Mouse (Mus musculus): ENCODE measurements around the gene Apobec2.
A peak's percentile ranks its signal among the peaks of the same experiment; 100 is the strongest.

Gene Apobec2

DNA sequence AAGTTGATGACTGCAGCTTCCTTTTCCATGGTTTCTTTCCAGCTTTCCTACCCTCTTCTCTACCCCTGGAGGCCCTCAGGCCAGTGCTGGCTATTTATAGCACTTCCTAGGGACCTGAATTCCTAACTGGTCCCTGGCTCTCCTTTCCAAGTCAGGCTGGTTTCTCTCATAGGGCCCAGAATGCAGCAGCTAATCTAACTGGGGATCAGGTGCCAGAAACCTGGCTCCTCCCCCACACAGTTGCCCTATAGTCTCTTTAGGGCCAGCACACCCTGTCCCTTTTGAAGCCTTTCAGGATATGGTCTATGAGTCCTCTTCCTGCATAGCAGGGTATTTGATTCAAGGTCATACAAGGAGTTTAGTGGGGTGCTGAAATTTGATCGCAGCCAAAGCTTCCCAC is 3.8 kb upstream of the Apobec2 start:
- no peak for DNase-seq

DNA sequence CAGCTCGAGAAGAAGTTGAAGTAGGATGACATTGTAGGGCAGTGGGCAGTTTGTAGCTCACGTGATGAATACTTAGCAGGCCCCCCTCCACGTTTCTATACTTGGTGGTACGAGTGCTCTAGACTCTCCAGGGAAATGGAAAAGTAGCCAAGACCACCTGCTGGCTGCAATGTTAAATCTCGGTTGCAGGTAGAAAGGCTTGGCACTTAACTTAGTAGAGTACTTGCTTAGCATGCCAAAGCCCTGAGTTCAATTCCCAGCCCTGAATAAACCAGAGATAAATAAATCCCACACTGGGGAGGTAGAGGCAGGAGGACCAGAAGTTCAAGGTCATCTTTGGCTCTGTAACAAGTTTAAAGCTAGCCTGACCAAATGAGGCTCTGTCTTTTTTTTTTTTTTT is 1.7 kb upstream of the Apobec2 start:
- no peak for DNase-seq

DNA sequence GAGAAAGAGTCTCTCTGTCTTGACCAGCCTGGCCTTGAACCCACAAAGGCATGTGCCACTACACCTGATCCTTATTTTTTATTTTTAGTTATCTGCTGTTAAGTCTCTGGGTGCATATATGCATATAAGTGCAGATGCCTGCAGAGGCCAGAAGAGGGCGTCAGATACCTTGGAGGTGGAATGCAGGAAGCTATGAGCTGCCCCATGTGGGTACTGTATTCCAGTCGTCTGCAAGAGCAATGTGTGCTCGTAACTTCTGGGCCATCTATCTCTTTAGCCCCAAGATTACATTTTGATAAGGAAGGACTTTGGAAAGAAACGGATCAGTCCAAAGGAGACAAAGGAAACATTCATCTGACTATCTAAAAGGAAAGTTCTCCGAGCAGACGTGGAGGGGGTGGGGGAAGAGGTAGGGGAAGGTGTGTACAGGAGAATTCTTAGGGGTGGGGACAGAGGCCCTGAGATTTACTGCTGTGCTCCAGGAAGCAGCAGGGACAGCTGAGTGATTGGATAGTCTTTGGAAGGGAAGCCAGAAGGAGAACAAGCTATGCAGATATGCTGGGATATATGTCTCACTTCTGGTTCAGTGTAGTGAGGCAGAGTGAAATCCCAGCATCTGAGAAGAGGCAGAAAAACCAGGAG is 1.1 kb upstream of the Apobec2 start:
- peak; percentile 45 for DNase-seq

DNA sequence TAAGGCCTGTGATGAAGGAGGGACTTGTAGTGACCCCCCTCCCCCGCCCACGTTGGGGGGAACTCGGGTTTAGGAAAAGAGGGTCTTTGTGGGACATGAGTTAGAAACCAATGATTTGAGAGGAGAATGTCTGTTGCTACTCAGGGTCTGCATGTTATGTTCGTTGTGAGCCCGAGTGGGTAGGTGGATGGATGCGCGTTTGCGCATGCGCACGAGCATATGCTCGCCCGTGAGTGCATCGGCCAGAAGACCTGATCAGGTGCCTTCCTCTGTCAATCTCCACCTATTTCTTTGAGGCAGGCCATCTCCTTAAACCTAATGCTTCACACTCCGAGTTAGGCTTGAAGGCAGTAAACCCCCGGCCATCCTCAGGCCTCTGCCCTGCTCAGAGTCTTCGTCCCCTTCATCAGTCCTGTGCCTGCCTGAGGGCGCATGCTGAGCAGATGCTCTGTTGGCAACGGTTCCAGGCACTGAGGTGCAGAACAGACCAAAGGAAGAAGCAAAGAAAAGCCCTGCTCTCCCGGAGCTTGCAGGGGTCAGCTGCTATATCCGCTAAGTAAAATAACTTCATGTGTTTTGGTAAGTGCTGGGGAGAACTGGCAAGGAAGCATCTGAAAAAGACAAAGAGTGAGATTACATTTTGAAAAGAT is 401 bp upstream of the Apobec2 start:
- no peak for DNase-seq

DNA sequence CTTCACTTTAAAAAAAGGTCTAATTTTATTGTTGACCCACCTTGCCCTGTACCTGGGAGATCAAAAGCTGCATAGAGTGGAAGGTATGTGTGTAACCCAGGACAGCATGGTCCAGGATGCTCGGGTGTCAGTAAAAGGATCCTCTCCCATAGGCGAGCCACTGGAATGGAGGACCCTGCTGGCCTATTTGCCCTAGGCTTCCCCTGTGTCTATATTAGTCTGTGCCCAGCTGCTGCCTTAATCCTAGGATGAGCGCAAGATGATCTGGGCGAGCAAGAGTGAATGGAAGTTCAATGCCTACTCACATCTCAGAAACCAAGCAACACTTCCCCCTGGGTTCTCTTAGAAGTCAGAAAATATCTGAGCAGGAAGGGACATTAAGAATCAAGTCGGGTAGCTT is 1.7 kb downstream of the Apobec2 start:
- no peak for DNase-seq

DNA sequence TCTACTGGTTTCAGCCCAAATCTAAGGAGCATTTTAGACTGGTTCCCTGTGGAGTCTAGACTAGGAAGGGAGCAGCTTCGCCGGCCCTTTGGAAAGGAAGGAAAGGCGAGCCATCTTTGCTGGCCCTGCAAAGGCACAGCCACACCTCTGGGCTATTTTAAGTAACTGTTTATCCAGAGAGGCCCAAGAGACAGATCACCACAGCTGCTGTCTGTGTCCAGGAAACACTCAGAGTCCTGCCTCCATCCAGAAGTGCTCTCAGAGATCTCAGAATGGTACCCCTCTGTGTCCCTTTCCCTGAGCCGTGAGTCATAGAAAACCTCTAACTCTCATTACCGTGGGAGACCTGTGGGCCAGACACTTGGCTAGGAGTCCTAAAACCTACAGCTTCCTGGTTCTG is 2.3 kb downstream of the Apobec2 start:
- no peak for DNase-seq

DNA sequence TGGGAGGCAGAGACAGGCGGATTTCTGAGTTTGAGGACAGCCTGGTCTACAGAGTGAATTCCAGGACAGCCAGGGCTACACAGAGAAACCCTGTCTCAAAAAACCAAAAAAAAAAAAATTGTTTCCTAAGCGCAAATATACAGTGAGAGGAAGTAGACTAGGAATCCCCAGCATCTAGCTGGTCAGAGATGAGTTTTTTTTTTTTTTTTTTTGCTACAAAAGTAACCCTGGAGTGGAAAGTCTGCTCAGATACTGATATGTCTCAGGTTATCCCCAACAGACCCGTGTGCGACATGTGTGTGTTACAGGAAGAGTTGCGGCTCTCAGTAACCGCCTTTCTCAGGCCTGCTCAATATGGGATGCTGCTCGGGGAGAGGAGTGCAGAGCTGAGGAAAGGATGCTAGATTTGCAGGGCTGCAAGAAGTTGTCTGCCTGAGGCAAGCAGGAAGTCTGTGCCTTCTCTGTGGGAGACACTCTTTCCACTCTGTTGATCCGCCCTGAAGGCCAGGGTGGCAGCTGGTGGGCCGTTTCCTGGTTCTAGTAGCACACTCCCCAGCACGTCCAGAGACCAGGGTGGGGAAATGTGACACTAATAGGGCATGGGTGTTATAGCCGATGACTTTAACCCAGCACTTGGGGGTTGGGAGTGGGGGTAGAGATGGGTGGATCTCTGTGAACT is 4.7 kb downstream of the Apobec2 start:
- DNase-seq, result no peak

DNA sequence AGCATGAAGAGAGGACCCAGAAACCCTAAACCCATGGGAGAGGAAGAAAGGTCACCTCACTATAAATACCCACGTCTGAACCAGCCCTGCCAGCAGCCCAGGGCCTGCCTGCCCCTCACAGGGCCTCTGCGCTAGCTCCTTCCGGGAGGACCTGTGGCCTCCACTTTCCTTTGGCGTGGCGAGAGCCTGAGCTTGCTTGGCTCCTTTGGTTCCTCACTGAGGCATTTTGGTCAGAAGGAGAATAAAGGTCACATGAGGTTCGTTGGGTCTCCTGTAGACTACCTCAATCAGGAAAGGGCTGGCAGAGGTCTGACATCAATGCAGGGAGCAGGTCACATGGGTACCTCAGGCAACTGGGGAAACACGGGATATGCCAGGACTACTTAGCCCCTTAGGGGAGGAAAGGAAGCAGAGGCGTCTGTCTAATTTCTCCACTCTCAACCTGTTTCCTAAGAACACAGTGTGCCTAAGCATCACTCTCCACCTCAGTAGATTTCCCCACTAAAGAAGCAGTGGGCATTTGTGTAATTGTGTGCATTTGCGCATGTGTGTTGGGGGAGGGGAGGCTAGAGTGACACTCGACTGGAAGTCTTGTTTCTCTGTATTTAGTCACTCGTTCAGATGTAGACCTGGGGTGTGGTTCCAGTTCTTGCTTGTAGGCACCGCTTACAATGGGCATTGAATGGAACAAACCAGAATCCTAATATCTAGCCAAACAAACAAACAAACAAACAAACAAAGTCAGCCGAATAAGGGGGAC is 5.6 kb downstream of the Apobec2 start:
- DNase-seq, result no peak

DNA sequence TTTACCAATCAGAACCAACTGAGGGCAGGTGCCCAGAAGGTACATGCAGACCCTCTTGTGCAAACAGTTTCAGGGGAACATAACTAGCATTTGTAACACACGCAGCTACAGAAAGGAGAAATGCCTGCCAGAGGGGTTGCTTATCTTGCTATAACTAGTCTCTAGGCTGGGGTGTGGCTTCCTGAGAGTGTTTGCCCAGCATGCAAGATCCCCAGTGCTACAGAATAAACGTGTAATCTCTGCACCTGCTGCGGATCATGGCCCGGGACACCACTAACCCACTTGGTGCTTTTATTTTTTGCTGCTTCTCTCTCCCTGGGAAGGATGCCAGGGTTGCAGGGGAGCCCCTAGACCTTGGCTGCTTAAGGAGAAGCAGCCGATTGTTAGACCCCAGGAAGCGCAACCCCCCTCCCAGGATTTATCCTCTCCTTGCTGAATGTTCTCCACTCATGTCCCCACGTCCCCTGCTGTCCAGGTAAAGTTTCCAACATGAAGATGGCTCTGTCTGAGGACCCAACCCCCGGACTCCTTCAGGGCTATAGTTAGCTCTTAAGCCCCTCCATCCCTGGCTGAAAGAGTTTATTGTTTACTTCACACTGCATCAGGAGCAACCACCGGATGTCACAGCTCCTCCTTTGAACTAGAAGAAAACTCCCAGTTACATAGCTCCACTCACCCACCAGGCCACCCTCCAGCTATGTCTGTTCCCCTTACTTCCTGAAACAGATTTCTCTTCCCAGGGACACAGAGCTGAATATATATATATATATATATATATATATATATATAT is 6.7 kb downstream of the Apobec2 start:
- peak; percentile 51 for DNase-seq

DNA sequence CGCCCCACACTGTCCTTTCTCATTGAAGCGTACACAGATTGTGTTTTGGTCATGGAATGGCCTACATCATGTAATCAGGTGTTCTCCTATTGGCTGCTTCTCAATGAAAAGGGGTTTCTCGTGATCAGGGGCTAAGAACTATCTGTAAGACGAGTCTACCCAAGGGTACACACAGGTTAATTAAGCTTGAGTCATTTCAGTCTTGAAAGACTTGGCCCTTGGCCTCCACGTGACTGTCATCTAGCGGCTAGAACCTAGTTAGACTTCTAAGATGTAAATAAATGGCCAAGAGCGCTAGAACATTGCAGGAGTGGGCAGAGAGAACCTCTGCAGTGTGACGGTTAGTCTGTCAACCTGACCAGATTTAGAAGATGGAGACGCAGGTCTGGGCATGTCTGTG is 8.5 kb downstream of the Apobec2 start:
- DNase-seq, result no peak

DNA sequence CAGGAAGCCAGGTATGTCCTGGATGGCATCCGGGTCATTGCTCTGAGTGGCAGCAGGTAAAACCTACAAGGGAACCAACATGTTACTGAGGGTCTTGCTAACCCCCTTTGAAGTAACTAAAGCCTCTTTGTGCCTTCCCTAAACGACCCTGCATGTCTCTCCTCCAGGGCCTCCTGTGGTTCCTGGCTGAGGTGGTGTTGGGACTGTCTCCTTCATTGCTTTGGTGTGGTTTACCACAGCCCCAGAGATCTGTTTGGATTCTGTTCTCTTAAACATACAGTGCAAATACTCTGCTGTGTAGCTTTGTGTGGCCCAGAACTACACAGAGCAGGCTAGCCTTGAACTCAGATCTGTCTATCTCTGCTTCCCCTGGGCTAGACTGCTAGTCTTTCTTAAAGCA is 13.2 kb downstream of the Apobec2 start:
- no peak for DNase-seq

DNA sequence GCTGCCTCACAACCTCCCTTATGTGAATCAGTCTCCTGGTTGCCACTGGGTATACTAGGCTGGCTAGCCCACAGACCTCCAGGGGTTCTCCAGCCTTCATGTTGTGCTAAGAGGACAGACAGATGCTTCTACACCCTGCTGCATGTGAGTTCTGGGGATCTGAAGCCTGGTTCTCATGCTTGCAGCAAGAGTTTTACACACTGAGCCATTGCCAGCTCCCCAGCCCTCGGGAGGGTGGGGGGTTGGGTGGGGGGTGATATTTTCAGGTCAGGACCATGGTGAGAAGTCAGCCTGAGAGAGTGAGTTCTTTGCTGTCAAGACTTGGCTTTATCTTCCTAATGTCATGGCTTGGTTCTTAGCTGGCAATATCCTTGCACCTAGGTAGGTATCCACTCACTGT is 13.9 kb downstream of the Apobec2 start:
- no peak for DNase-seq

DNA sequence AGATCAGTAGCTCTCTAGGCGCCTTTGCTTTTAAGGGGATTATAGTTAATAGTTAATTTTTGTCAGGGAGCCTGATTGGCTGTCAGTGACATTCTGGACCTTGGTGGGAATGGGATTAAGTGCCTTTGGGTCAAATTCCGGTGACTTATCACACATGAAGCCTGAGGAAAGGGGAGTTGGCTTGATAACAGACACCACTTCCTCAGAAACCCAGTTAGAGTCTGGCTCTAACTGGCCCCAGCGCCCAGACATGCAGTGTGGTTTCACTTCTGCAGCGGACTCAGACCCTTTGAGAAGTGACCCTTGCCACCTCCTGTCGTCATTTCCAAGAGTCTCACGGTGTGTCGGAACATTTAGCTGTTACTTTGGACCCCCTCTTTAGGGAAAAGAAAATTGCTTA is 14.6 kb downstream of the Apobec2 start:
- DNase-seq, result peak; percentile 46

DNA sequence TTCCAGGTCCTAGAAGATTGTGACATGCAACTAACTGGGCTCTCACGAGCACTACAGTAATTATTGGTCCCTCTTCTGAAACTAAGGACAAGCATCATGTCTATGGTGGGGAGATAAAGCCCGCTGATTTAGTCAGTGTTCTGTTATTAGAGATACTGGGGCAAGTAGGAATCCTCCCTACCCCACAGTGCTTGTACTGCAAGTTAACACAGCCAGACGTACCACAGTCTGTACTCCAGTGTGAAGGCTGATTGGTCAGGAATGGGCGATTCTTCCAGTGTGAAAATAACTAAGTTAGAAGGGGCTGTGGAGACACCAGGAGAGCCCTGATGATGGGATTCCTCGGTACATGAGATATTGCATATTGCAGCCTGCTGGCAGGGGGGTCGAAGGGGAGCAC is 15.2 kb downstream of the Apobec2 start:
- no peak for DNase-seq

DNA sequence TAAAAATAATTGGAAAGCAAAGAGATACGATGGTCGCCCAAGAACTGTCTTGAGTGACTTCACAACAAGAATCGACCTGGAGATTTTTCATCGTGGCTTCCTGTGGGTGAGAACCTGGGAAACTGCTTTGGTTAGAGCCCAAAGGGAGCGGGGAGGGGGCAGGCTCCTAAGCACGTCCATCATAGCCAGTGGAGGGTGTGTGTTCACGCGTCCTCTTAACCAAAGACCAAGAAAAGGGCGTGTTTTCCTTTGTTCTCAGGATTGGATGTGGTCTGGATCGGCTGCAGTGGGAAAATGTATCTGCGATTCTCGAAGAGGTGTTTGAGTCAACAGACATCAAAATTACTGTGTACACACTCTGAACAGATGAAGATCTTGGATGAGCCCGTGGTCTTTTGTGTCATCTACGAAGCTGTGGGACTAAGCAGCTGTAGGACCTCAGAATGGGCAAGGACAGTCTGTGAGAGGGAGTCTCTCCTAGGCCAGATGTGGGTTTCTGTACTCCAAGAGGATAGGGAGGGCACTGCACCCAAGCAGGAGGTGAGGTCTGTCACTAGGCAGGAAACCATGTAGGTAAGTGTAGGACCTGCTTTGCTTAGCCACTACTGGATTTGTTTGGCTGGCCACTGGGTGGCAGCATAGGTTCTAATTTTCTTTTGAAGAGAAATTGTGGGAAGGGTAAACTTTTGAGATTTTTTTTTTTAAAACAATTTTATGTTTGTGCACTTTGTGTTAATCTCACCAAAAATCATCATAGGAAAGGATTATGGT is 16.1 kb downstream of the Apobec2 start:
- DNase-seq, result peak; percentile 76

DNA sequence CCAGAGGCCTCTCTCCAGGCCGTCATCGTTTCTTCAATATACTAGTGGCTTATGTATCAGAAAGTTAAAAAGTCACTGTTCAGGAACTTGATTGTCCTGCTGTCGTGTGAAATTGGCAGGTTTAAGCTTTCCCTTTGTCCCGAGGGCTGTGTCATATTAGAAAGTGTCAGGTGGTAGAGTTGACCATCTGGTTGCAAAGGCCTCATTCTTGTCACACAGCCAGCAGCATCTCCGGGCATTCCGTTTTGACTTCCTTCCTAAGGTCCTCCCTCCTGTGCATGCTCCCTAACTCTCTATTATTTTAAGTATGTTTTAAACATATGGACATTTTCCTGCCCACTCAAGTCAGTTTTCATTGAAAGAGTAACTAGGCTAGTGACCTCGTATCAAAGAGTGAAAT is 16.7 kb downstream of the Apobec2 start:
- no peak for DNase-seq

DNA sequence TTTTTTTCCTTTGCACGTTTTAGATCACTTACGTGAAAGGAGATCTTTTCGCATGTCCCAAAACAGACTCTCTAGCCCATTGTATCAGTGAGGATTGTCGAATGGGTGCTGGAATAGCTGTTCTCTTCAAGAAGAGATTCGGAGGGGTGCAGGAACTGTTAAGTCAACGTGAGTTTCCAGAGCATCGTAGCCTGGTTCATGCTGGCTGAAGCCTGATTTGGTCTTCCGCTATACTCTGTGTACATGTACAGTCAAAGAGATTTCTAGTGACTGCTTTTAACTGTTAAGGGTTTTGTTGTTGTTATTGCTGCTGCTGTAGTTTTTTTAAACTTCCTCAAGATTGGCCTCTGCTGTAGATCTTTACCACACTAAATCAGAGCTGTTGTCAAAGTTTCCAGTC is 21.5 kb downstream of the Apobec2 start:
- DNase-seq, result no peak

DNA sequence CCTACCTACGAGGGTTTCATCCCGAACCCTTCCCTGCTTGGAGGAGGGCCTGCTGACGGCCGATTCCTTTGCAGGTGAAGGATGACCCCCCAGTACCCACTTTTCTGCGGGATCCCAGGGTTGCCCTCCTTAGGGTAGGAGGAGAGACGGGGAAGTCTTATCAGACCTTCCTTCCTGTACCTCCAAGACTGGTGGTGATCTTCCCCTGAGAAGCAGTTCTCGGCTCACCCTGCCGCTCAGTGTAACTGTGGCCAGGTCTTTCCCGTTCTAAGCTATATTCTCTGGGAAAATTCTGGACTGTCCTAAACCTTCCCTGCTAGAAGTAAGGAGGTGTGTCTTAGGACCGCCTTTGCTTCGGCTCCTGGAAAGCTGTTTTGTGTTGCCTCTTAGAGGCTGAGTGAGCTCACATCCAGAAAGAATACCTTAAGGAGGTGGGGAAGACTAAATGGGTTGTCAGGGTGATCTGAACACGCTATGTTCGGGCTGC is 22.4 kb downstream of the Apobec2 start:
- peak; percentile 61 for DNase-seq

DNA sequence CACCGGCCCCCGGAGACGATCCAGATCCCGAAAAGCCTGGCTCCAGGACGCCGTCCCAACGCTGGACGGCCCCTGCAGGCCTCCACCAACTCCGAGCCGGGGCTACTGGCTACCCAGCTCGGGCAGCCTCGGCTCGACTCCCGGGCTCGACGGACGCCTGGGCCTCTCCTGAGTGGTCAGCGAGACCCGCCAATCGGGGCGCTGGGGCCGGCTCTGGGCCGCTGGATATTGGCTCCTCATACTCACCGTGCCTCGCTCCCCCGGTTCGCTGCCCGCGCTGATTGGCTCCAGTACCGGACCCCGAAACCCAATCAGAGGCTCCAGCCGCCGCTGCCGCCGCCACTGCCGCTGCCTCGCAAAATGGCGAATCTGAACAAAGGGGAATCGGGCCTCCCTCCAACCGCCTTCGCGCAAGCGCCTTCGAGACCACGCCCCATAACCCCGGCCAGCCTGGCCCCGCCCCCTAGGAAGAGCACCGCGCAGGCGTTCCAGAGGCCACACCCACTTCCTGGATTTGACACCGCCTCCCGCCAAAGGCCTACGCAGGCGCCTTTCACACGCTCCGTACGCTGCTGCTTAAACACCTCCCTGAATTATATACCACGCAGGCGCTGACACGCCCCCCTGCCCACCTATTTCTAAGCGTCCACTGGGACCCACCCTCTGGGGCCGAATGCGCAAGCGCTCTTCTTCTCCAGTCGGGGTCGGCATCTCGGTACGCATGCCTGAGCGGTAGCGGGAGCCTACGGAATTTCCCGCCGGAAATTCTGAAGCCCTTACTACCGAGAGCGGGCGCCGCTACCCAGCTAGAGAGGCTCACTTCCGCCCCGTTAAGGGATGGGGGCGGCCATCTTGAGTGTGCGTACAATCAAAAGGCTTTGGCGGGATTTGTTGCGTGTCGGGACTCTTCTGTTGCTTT is 23.1 kb downstream of the Apobec2 start, which contains the start of the genes Nfya and Oard1:
TSS of gene Nfya (minus strand) at position 527 of the 919 bp plus-strand sequence.
TSS of gene Oard1 (plus strand) at position 635 of the 919 bp plus-strand sequence.
- DNase-seq, result peak; percentile 100

DNA sequence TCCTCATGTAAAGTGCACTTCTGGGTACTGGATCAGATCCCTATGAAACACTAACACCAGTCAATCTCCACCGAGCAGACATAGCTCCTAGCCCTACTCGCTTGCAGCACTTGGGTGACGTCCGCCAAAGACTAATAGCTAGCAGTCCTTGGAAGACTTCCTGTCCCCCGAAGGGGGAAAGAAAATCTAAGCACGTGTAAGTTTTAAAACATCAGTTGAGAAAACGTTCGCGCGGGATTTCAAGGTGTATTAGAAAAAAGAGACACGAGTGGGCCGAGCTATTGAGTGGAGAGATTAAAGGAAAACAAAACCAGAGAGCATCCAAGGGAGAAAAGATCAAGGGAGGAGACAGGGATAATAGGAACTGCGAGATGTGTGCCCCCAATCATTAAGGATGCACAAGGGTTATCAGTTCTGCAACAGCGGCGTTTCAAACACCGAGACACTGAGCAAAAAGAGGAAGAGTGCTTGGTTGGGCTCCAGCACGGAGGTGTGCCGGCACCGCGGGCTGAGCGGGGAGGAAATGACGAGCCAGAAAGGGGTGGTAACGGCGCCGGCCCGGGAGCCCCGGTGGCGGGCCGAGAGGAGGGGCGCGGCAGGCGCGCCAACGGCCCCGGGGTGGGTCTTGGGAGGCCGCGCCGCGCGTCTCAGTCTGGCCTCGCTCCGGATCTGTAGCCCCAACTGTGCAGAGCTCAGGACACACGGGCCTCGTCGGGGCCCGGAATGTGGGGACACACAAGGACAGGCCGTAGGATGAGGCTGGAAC is 24.0 kb downstream of the Apobec2 start:
- DNase-seq, result peak; percentile 89
